Mouse (Mus musculus) left cerebral cortex, adult 18-20 months (tissue): ENCODE measurements at regions not wholly inside any gene's neighbourhood (a gene's known extent, or its start where the extent isn't known, plus 50 kb on each side); places are given as distances from the start of the nearest gene placed in this dataset.

Experiments used
- DNase-seq, 2 experiments: peaks; one replicate each; pipeline ENCODE4 v3.0.0; 2021 to 2022; ENCODE audit warnings: low spot score in 2 of 2, mixed read lengths in 1 of 2

DNA sequence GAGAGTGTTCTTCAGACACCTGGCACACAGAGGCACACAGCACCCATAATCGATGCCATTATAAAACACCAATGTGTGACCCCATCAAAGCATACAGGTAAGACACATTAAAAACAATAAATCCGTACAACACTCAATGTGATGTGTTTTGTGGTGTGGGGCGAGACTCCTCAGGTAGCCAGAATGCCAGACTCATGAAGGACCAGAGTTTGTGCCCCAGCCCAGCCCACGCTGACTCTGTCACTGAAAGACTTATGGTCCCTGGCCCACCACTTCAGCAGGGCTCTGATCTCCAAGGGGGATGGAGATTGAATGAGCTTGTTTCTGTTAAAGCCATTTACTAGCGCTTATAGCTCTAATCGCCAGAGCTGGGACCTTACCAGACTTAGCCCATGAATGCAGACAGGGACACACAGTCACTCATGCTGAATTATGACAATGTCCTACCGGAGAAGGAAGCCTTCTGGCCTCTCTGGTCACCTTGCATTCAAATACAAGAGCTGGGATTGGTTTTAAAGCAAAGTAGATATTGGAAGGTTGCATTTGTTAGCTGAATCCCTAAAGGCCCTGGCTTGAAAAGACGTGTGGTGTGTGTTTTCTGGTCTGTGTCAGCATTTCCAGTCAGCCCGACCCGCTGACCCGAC lies 112.1 kb upstream of the Cpm start:
- no peak for DNase-seq

DNA sequence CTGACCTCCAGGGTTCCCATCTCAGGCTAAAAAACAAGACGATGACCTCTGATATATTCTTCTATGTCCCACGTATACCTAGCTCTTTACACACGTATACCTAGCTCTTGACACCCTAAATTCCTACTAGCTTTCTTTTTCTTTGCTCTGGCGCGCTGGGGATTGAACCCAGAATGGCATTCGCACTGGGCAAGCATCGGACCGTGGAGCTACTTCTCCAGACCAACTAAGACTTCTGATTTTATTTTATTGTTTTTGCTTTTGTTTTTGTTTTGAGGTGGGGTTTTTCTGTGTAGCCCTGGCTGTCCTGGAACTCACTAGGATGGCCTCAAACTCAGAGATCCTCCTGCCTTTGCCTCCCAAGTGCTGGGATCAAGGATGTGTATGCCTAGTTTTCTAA lies 112.8 kb upstream of the Cpm start:
- DNase-seq: no peak

DNA sequence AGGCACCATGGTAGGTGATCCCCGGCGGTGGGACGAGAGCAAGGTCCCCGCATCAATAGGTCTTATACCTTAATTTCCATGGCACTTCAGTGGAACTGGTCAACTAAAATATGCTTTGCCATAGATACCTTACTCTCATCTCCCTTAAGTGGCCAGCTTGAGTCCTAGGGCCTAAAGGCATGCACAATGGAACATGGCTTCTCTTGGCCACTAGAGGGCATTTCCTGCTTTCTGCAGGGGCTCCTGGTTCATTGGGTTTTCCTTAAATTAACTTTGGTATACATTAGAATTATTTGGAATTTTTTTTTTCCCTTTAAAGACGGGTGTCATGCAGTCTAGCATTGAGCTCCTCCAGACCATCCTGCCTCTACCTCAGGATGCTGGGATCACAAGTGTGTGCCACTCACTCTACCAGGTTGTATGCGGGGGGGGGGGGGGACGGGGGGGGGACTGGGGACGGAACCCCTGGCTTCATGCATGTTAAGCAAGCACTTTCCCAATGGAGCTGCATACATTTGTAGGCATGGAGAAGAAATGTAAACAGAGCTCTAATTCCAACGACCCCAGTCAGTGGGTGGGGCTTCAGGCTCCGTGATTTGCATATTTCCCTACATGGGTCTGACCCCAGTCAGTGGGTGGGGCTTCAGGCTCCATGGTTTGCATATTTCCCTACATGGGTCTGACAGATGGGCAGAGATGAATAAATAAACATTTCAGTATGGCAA lies 113.4 kb upstream of the Cpm start:
- DNase-seq: peak; percentile 31 to 38

DNA sequence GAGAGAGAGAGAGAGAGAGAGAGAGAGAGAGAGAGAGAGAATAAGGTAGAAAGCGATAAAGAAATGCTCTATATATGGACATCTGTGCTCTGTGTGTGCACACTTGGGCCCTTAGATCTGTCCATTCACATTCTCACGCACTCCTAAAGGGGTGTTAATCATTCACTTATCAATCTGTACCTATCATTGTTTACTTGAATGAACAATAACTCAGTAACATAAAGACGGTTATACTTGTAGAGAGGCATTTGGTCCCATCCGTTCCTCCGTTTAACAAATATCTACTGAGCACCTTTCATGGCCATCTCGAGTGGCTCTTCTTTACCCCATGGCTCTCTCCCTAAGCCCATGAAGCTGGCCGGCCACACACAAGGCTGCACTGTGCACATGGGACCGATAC lies 114.3 kb upstream of the Cpm start:
- no peak for DNase-seq

DNA sequence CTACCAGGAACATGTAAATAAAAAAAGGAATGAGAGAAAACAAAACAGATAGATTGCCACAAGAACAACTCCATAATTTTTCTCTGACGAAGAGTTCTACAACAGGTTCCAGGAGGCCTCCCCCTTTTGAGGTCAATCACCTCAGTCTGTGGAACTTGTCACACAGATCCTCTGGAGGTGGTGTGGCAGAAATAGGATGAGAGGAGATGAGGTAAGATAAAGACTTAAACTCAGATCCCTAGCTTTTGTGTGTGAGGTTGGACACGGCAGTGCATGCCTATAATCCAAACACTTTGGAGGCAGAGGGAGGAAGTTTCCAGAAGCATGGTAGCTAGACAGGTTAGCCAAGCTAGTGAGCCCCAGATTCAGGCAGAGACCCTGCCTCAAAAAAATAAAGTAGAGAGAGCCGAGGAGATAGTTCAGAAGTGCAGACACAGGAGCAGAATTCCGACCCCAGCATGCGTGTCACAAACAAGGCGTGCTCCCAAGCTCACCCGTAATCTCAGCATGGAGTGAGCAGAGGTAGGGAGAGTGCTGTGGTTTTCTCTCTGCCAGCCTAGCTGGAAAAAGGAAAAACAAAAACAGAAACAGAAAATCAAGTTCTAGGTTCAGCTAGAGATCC lies 115.3 kb upstream of the Cpm start:
- DNase-seq: no peak

DNA sequence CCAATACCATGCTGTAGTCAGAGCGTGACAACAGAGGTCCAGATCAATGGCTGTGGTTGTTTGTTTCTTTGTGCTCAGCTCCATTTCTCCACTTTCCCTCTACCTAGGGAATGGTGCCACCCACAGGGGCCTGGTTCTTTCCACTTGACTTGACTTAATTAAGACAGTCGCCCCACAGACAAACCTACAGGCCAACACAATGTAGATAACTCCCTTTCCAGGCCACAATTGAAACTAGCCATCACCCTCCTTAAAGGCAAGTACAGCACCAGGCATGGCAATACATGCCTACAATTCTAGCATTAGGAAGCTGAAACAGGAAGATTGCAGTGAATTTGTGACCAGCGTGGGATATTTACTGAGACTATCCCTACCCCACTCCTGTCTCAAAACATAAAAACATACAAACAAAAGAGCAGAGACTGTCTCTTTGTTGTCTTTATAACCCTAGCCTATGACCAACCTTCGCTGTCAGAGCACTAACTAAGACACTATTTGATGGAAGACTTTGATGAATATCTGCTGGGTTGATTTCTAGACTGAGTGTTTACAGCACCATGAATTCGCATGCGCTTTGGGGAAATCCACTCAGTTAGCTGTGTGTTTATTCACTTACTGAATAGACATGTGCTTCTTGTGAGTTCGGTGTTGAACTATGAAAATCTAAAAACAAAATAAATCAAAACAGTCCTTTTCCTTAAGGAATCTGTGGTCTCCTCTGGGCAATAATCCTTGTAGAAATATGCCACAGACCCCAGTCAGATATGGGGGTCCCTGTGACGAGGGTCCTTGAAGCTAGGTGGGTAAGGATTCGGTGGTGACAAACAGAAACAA lies 116.7 kb upstream of the Cpm start:
- no peak for DNase-seq

DNA sequence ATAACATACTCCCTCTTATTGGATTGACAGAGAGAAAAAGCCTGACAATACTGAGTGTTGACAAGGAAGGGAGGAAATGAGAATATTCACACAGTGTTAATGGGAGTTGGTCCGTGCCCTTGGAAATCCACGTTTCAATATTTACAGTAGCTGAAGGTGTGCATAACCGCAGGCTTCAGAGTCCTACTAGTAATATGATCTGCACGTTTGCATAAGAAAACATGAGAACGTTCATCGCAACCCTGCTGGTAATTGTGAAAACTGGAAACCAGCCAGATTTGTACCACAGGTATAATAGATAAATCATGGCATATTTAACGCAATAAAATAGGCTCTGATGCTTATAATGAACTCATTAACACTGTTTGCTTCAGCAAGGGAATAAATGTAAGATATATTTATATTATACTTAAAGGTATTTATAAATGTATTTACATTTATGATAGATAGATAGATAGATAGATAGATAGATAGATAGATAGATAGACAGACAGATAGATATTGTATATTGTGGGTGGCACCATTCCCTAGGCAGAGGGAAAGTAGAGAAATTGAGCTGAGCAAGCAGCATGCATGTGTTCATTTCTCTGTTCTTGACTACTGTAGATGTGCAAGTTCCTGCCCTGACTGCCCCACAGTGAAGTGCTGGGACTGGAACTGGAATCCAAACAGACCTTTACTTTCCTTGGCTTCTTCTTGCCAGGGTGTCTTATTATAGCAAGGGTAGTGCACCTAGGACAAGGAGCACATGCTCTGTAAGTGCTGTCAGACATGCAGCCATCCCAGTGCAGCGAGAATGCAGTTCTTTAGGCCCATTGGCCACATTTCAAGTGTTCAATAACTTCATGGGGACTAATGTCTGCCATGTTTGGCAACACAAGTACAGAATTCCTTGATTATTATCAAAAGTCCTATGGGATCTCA lies 117.6 kb upstream of the Cpm start:
- DNase-seq: no peak

DNA sequence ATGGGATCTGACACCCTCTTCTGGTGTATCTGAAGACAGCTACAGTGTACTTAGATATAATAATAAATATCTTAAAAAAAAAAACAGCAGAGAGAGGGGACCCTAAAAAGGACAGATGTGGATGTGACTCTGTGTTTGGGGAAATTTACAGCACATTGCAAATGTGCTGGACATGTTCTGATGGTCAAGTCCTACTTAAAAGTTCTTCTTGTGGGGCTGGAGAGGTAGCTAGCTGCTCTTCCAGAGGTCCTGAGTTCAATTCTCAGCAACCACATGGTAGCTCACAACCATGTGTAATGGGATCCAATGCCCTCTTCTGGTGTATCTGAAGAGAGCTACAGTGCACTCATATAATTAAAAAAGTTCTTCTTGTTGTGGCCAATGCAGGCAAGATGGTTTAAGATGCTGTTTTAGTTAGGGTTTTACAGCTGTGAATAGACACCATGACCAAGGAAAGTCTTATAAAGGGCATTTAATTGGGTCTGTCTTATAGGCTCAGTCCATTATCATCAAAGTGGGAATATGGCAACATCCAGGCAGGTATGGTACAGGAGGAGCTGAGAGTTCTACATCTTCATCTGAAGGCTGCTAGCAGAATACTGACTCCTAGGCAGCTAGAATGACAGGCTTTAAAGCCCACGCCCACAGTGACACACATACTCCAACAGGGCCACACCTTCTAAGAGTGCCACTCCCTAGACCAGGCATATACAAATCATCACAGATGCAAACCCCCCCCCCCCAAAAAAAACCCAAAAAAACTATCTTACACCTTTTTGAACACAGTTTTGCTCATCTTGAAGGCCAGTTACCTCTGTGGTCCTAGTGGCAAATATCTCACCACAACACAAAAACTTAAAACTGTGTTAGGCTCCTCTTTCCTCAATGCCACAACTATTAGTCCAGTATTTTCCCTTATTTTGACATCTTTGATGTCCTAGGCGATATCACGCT lies 118.5 kb upstream of the Cpm start:
- DNase-seq: no peak

DNA sequence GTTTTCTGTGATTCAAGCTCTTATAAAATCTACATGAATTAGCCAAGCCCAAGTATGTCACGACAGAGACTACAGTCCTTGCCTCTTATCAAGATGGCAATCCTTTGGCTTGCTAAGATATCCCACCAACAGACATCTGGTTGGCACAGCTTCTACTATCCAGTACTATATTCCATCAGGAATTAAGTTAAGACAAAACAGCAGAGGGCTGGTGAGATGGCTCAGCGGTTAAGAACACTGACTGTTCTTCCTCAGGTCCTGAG lies 119.1 kb upstream of the Cpm start:
- DNase-seq: no peak

DNA sequence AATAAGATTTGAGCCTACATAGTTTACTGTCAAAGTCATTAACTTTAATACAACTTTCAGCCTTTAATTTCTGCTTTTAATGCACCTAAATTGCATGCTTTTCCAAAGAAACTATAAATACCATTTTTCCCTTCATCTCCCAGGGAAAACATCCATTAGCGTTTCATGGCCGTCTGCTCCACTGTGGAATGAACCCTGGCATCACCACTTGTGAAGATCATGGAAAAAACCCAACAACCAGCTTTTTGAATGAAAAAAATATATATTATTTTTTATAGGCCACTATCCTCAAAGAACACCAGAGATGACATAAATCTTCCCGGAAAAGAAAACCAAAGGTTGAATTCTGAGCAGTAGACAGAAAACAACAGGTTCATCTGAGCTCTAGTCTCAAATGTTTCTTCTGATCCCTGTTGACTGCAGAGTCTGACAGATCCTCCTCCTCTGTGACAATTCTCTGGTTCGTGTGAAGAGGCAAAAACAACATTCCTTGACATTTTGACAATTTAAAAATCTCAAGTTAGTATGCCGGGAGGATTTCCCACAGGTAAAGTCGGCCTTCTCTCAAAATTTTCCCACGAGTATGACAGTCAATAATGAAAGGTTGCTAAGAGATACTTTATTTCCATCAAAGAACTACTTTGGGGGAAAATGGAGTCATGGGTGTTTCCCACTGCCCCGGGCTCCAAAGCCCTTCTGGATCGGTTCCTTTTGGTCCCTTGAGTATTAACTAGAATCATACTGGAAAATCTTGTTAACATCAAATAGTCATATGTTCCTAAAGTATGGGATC lies 119.7 kb upstream of the Cpm start:
- DNase-seq: no peak

DNA sequence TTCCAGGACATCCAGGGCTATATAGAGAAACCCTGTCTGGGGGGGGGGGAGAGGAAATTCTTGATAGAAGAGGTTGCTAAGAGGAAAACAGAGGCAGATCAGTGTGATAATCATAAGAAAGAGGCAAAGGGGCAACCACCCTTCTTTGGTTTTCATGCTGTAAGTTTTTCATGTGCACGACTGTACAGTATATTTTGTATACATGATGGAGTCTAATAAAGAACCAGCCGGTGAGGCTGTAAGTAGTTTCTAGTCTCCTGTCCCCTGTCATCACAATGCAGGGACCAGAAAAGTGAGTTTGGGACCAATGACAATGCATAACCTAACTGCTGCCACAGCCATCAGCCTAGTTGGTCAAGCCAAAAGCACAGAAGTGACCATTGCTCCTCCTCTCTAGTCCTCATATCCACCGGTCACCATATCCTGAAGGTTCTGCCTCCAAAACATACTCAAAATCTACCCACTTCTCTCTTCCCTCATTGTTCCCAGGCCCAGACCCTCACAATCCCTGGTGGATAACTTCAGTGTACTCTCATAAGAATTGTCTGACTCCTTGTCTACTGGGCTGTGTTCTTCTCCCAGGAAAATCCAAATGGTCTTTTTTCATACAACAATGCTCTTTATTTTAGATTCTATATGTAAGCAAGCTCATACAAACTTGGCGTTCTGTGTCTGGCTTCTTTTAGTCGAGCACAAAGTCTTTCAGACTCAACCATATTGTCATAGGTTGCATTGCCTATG lies 122.9 kb upstream of the Cpm start:
- DNase-seq: no peak

DNA sequence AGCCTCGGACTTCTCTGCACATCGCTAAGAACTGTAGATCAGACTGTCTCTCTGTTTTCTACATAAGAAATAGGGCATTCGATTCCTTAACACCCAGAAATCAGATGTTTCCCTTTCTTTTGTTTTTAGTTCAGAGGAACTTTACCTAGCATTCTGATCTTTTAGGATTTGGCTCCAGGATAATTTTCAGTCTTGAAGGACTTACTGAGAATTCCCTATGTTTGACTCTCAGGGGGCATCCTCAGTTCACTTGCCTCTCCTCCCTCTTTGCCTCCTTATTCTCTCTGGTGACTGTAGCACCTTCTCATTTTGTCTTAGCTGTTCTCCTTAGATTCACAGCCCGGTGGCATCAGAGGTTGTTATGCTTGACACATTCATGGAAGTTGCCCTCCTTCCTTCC lies 123.8 kb upstream of the Cpm start:
- no peak for DNase-seq

DNA sequence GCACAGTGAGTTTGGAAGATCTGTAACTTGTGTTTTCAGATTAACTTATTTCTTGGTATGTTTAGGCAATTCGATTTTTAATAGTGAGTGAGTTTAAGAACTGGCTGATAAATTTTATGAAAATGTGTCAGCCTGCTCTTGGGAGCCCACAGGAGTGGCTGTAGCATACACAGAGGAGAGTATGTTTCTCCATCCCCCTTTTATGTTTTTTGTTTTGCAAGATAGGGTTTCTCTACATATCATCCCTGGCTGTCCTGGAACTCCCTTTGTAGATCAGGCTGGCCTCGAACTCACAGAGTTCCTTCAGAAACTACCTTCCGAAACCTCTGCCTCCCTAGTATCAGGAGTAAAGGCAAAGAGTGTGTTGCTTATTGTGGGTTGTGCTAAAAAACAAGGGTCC lies 124.2 kb upstream of the Cpm start:
- DNase-seq: no peak

DNA sequence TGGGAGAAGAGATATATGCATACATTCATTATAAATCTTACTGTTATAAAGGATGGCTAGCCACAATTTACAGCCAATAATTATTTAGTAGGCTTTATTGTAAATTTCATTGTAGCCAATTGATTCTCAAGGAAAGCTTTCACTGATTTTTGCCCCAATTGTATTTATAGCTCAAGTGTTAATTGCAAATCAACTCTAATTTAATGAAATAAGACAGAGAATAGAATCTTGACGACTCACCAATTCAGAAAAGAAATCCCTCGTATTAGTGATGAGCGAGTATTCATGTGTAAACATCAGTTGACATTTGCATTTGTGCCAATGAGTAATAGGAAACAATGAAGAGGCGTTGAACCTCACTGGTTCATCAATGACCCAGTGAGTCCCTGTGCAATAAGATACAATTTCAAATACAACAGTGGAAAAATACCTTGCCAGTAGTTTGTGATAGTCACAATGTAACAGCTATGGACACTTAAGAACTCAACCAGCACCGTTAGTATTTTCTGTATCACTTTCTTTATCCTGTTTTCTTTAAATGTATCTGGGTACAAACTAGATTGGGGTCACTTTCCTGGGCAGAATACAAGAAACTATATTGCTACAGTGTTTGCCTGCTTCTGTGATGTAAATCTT lies 124.6 kb upstream of the Cpsf6 start:
- no peak for DNase-seq

DNA sequence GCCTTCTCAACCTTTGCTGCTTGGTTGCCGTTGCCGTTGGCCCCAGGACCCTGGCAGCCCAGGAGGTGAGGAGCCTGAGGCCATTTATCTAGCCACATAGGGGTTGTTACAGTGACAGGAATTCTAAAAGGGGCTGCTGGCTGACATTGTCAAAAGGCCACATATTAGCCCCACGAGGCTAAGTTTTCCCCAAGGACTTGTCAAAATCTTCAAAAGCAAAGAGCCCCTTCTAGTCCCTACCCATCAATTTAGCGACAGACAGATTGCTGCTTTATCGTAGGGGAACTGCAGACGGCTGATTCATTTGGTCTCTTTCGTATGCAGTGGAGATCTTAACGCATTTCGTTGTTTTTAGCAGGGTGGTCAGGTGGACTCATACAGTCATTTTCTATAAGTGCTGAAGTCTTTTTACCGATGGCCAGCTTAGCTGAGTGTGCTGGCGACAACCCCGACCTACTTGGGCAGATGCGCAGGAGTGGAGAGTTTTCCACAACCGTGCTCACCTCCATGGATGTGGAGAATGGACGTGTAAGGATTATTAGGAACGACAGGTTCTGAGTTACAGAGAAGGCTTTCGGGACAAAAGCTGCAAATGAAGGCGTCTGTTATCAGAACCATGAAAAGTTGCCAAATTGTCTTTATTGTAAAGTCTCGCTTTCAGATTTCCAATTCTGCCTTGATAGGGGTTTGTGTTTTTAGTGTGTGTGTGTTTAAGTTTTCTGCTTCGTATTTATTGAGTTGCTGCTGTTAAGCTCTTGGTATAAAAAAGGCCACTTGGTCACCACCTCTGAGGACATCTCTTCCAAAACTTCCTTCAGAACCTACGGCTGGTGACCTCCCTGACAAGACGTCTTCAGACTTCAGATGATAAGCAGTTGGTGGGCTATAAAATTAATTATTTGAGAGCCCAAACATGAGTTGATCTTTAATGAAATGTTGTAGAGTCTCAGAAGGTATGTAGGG lies 123.7 kb upstream of the Cpsf6 start:
- no peak for DNase-seq

DNA sequence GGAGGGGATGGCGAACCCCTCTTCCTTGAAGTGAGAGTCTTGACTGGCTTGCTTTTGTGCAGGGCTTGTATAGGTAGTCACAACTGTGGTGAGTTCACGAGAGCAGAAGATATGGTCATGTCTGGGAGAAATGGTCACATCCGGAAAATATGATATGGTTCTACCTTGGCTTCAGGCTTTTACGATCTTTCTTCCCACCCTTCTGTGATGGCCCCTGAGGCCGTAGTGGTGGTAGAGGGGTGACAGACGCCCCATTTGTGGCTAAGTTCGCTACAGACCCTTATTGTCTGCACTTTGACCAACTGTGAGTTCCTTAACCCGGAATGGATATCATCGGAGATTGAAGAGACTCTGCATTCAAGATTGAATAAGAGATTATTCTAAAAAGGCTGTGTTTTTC lies 122.9 kb upstream of the Cpsf6 start:
- DNase-seq: no peak

DNA sequence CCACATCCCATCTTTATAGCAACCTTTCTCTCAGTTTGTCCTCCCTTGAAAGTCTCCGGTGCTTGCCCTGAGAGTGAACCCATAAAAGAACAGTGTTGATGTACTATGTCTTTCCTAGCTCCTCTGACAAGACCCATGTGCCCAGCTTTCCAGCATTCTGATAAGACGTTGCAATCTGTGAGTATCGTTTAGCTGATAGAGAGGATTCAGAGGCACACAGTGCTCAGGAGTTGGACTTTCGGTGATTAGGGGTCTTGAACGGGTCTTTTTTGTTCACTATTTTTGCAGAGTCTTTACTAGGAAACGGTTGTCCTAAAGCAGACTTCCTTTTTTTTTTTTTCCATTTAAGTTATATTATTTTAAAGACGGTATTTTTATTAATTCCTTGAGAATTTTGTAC lies 122.3 kb upstream of the Cpsf6 start:
- DNase-seq: no peak
